Mouse (Mus musculus) lung, adult 2 months (tissue): Measurements from ENCODE around the gene Serpina3b.

Experiments used
- CTCF ChIP-seq: fragments of 200-500 bp; IDR thresholded peaks from 2 replicates; pipeline ENCODE4 v1.5.1; 2011; ENCODE audit warnings: mild to moderate bottlenecking, low read length, control low read depth; ENCODE audit not compliant: insufficient read depth
- POLR2A ChIP-seq: fragments of 200-500 bp; IDR thresholded peaks from 2 replicates; pipeline ENCODE4 v1.6.1; 2011; ENCODE audit warnings: low read depth, mild to moderate bottlenecking, control low read depth, low read length, borderline replicate concordance; ENCODE audit errors: extremely low read depth

- TF ChIP-seq CTCF, result no peak
- no peak for TF ChIP-seq POLR2A
Measured at GRCm38 (mm10) chr12:104186041-104186581, 58.3 kb downstream of the Serpina3b start.
